Comparison of ENCODE assay signal across 33 mouse cellular contexts in the genomic region with DNA sequence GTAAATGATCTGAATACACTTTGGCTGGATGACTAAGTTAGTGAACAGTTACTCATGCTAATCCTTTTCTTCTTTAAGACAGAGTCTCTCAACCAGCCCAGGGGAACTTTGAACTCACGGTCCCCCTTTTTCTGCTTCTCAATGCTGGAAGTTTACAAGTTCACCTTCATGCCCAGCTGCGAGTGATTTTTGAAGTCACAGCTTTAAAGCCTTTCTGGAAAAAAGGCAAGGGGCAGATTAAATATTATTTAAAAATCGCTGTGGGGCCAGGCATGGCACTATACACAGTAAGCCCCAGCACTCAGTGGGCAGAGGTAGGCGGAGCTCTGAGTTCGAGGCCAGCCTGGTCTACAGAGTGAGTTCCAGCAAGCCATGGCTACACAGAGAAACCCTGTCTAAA. TPM values are rescaled to one million over a fixed set of nuclear protein-coding genes. Genes with fewer than 3 reads are reported as not detected.
"Had no signal": no experiment of that assay in that cellular context is flagged by ENCODE, and none has a peak within 500 bp of the region (broad histone marks: within the 10 kb centered on the region; RNA-seq: fewer than 3 reads in every experiment).

No protein-coding gene starts in this region.

- H3K27ac ChIP-seq: limb, embryonic 10.5 days; limb, embryonic 12.5 days; limb, embryonic 13.5 days; limb, embryonic 15.5 days; liver, embryonic 12.5 days; liver, embryonic 13.5 days; liver, embryonic 14.5 days; liver, embryonic 15.5 days; lung, embryonic 15.5 days; macrophage; midbrain, embryonic 12.5 days; midbrain, embryonic 13.5 days; midbrain, embryonic 15.5 days; neural tube, embryonic 12.5 days had no signal

- H3K9me3 ChIP-seq: limb, embryonic 10.5 days; limb, embryonic 12.5 days; limb, embryonic 13.5 days; limb, embryonic 15.5 days; liver, embryonic 12.5 days; liver, embryonic 13.5 days; liver, embryonic 15.5 days; lung, embryonic 15.5 days; megakaryocyte, embryonic 14.5 days; midbrain, embryonic 12.5 days; midbrain, embryonic 13.5 days; midbrain, embryonic 15.5 days; neural tube, embryonic 12.5 days had no signal

- H3K4me3 ChIP-seq: limb, embryonic 10.5 days; limb, embryonic 12.5 days; limb, embryonic 13.5 days; limb, embryonic 15.5 days; liver, embryonic 12.5 days; liver, embryonic 13.5 days; liver, embryonic 15.5 days; lung, embryonic 15.5 days; megakaryocyte, embryonic 14.5 days; midbrain, embryonic 12.5 days; midbrain, embryonic 13.5 days; midbrain, embryonic 15.5 days; myocyte; neural tube, embryonic 12.5 days had no signal

- H3K4me2 ChIP-seq: limb, embryonic 12.5 days; limb, embryonic 13.5 days; limb, embryonic 15.5 days; liver, embryonic 11.5 days; liver, embryonic 12.5 days; liver, embryonic 13.5 days; liver, embryonic 15.5 days; lung, embryonic 14.5 days; lung, embryonic 15.5 days; midbrain, embryonic 12.5 days; midbrain, embryonic 13.5 days; midbrain, embryonic 15.5 days; neural tube, embryonic 12.5 days had no signal

- H3K36me3 ChIP-seq: limb, embryonic 10.5 days; limb, embryonic 12.5 days; limb, embryonic 13.5 days; limb, embryonic 15.5 days; liver, embryonic 12.5 days; liver, embryonic 13.5 days; liver, embryonic 15.5 days; lung, embryonic 15.5 days; midbrain, embryonic 12.5 days; midbrain, embryonic 13.5 days; midbrain, embryonic 15.5 days; neural tube, embryonic 12.5 days had no signal

- ATAC-seq: liver, embryonic 12.5 days; liver, postnatal 0 days; lung, postnatal 0 days; midbrain, embryonic 13.5 days; midbrain, embryonic 15.5 days; midbrain, embryonic 16.5 days had no signal

- H3K27me3 ChIP-seq: limb, embryonic 12.5 days; limb, embryonic 13.5 days; limb, embryonic 15.5 days; liver, embryonic 12.5 days; liver, embryonic 13.5 days; lung, embryonic 15.5 days; midbrain, embryonic 13.5 days; midbrain, embryonic 15.5 days; neural tube, embryonic 12.5 days had no signal

- H3K9ac ChIP-seq: limb, embryonic 12.5 days; limb, embryonic 13.5 days; limb, embryonic 15.5 days; liver, embryonic 12.5 days; liver, embryonic 13.5 days; liver, embryonic 14.5 days; liver, embryonic 15.5 days; liver, postnatal 0 days; lung, embryonic 14.5 days; lung, embryonic 15.5 days; midbrain, embryonic 12.5 days; midbrain, embryonic 13.5 days; midbrain, embryonic 15.5 days; neural tube, embryonic 12.5 days had no signal

- DNase-seq: liver; liver, embryonic 13.5 days; liver, postnatal 0 days; lung, adult 18-20 months; lung, adult 2 months; lung, embryonic 14.5 days; lung, postnatal 10 days; lung, postnatal 14 days; lung, postnatal 36 days; lung, postnatal 4 days; midbrain, embryonic 14.5 days had no signal

- H3K4me1 ChIP-seq: liver, embryonic 12.5 days; liver, embryonic 13.5 days; liver, embryonic 15.5 days; midbrain, embryonic 12.5 days; midbrain, embryonic 15.5 days had no signal

RNA-seq across cellular contexts. Expression of gene March10, which starts 10.3 kb away (rescaled TPM):
- polyA plus RNA-seq: limb, embryonic 10.5 days; limb, embryonic 11.5 days; limb, embryonic 12.5 days; limb, embryonic 13.5 days; limb, embryonic 15.5 days; liver, adult 2 months; liver, embryonic 11.5 days; liver, embryonic 12.5 days; liver, embryonic 13.5 days; liver, embryonic 14.5 days; liver, embryonic 15.5 days; liver, embryonic 16.5 days; liver, postnatal 0 days; lung, embryonic 14.5 days; macrophage; neural tube, embryonic 11.5 days had no signal
